Mouse (Mus musculus) thymus, postnatal 0 days (tissue): ENCODE measurements around the gene Emp3. TPM values are rescaled to one million over a fixed set of nuclear protein-coding genes. Genes with fewer than 3 reads are reported as not detected.

ENCODE experiments used
- DNase-seq: peaks from one replicate; pipeline ENCODE4 v3.0.0-alpha.2; 2015; ENCODE audit warnings: low spot score
- polyA plus RNA-seq: library from polyadenylated mRNA; unstranded; fragments of >200 nt; fragmentation: Nextera tagmentation; extraction: Ambion mirVana; gene quantifications from 2 replicates; pipeline ENCODE4 v1.2.1, GENCODE M21; 2015

Gene Emp3
- polyA plus RNA-seq, 1 experiment from 2014 or later: 266 TPM

- DNase-seq: no peak
Observed at GRCm38 (mm10) chr7:45870282-45871058, 50.7 kb downstream of the Emp3 start.

GRCm38 (mm10) chr7:45869787-45870186 lies 51.4 kb downstream of the Emp3 start:
- DNase-seq: no peak

GRCm38 (mm10) chr7:45869107-45869670 lies 52.0 kb downstream of the Emp3 start:
- no peak for DNase-seq

Other genes starting within 250 kb of the Emp3 start
- gene Ntn5, start 237.4 kb downstream of the Emp3 start, polyA plus RNA-seq: 0.73 and 0.76 TPM in 2 replicates
- gene Sec1, start 227.0 kb downstream of the Emp3 start, polyA plus RNA-seq: 0.30 and 0.53 TPM in 2 replicates
- gene Car11, start 221.6 kb downstream of the Emp3 start, polyA plus RNA-seq: 0.35 and 0.36 TPM in 2 replicates
- gene Dbp, start 216.3 kb downstream of the Emp3 start, polyA plus RNA-seq: 10.6 and 13.4 TPM in 2 replicates
- 1,315 and 1,426 TPM in 2 replicates for gene Rpl18, start 205.9 kb downstream of the Emp3 start, polyA plus RNA-seq
- gene Sphk2, start 203.4 kb downstream of the Emp3 start, polyA plus RNA-seq: 19.8 and 21.8 TPM in 2 replicates
- 0.50 and 0.66 TPM in 2 replicates for gene Fam83e, start 200.2 kb downstream of the Emp3 start, polyA plus RNA-seq
- gene Spaca4, start 195.6 kb downstream of the Emp3 start, polyA plus RNA-seq: not detected in 2 replicates
- not detected in 2 replicates for gene Lmtk3, start 137.7 kb downstream of the Emp3 start, polyA plus RNA-seq
- 4.1 and 5.8 TPM in 2 replicates for gene Sult2b1, start 136.7 kb downstream of the Emp3 start, polyA plus RNA-seq
- gene Cyth2, start 106.8 kb downstream of the Emp3 start, polyA plus RNA-seq: 96.3 and 98.0 TPM in 2 replicates
- 0.10 and 0.31 TPM in 2 replicates for gene Kcnj14, start 96.6 kb downstream of the Emp3 start, polyA plus RNA-seq
- 48.7 and 50.8 TPM in 2 replicates for gene Grwd1, start 90.5 kb downstream of the Emp3 start, polyA plus RNA-seq
- gene Kdelr1, start 48.6 kb downstream of the Emp3 start, polyA plus RNA-seq: 35.8 and 38.7 TPM in 2 replicates
- gene Grin2d, start 43.0 kb downstream of the Emp3 start, polyA plus RNA-seq: 0.13 and 0.23 TPM in 2 replicates
- gene Syngr4, start 24.7 kb downstream of the Emp3 start, polyA plus RNA-seq: 1.4 and 1.5 TPM in 2 replicates
- 4.3 and 4.6 TPM in 2 replicates for gene Tmem143, start 24.5 kb downstream of the Emp3 start, polyA plus RNA-seq
- gene Ccdc114, start 2.7 kb upstream of the Emp3 start, polyA plus RNA-seq: 2.3 and 2.6 TPM in 2 replicates
- gene Abcc6, start 108.9 kb upstream of the Emp3 start, polyA plus RNA-seq: 0.13 TPM in 1 of 2 replicates, not detected in the other
- 24.9 and 29.7 TPM in 2 replicates for gene Nomo1, start 112.3 kb upstream of the Emp3 start, polyA plus RNA-seq
- 0.05 and 0.10 TPM in 2 replicates for gene Kcnj11, start 179.4 kb upstream of the Emp3 start, polyA plus RNA-seq